Mouse (Mus musculus) midbrain, embryonic 10.5 days (tissue): ENCODE results near the gene Apobec3. TPM values are rescaled to one million over a fixed set of nuclear protein-coding genes. Genes with fewer than 3 reads are reported as not detected.

Experiments used
- DNase-seq: peaks from one replicate; pipeline ENCODE4 v3.0.0-alpha.2; 2017; ENCODE audit warnings: low spot score
- H3K27ac ChIP-seq: fragments of 300-500 bp; sonication (generic); replicated peaks from 2 replicates; pipeline ENCODE4 v1.5.1; 2016; ENCODE audit warnings: mild to moderate bottlenecking
- H3K27me3 ChIP-seq: fragments of 300-500 bp; sonication (generic); 2 replicates; pipeline ENCODE4 v1.6.1; 2016; ENCODE audit warnings: low read depth, mild to moderate bottlenecking; ENCODE audit not compliant: poor library complexity, severe bottlenecking
- H3K36me3 ChIP-seq: fragments of 300-500 bp; sonication (generic); 2 replicates; pipeline ENCODE4 v1.6.1; 2016; ENCODE audit warnings: mild to moderate bottlenecking, moderate library complexity
- H3K4me1 ChIP-seq: fragments of 300-500 bp; sonication (generic); 2 replicates; pipeline ENCODE4 v1.6.1; 2016
- H3K4me3 ChIP-seq: fragments of 300-500 bp; sonication (generic); 2 replicates; pipeline ENCODE4 v1.5.1; 2016; ENCODE audit warnings: mild to moderate bottlenecking, moderate library complexity
- H3K9me3 ChIP-seq: fragments of 300-500 bp; sonication (generic); replicated peaks from 2 replicates; pipeline ENCODE4 v1.6.1; 2016; ENCODE audit warnings: mild to moderate bottlenecking
- WGBS: fragments of 180-500 bp; shearing (Covaris S2); methylation state at CpG from one replicate; pipeline ENCODE4 v1.1.7; 2016; 5-methylcytosine and 5-hydroxymethylcytosine counted together
- polyA plus RNA-seq: library from polyadenylated mRNA; unstranded; fragments of >200 nt; fragmentation: Nextera tagmentation; extraction: Ambion mirVana; gene quantifications from 2 replicates; pipeline ENCODE4 v1.2.1, GENCODE M21; 2016

The Apobec3 gene
- polyA plus RNA-seq, 1 experiment from 2014 or later = 8.5 TPM

DNA sequence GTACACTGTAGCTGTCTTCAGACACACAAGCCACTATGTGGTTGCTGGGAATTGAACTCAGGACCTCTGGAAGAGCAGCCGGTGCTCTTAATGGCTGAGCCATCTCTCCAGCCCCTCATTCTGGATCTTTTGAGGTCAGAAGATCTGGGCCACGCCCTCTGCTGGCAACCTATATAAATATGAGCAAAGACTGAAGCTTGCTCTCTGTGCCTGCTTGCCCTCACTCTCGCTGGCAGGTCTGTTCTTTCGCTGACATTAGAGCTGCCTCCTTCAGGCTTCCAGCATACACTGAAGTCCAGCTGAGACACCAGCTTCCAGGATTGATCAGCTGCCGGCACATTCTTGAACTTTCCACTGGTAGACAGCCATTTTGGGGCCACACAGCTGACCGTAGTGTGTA lies 56.2 kb downstream of the Apobec3 start:
- no peak for DNase-seq
- Histone ChIP-seq H3K27me3 (peaks cover 17% of the 10 kb centered on the region; the same call in 1 of the 2 replicates), H3K36me3 (no peaks in the 10 kb centered on the region), H3K4me1 (peaks cover 44% of the 10 kb centered on the region), H3K27ac (no peak overlapping the region), H3K4me3 (no peak overlapping the region), H3K9me3 (no peaks in the 10 kb centered on the region)
- WGBS = 76% methylated on average over 6 of the region's 6 CpGs

DNA sequence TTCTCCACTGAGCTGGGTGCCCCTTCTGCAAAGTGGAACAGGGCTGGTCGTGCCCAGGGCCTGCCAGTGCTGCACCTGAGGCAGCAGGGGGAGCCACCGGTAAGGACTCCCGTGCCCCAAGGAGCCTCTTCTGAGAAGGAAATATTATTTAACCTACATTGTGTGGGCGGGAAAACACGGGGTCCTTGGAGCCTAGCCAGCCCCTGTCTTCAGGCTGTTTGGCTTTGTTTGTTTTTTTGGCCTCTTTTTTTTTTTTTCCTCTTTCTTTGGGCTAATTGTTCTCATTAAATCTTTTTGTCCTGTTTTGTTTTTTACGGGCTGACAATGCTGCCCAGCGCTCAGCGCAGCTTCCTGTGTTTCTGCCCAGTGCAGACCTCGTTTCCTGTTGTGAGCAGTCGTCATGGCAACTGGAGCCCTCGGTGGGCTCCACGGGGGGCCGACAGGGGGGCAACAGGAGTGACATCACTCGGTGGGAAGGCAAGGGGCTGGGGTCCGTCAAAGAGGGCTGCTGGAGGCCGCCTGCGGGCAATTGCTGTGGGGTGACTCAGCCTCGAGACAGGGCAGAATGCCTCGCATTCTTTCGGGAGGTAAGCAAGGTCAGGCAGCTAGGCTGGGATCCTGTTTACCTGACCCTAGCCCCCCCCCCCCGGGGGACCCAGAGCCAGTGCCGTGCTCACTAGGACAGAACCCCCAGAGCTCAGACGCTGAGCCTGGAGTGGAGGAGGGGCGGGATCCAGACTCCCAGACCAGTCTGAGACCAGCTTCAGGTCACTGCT lies 59.0 kb downstream of the Apobec3 start:
- Histone ChIP-seq H3K4me1 (peaks cover 43% of the 10 kb centered on the region), H3K27ac (peak overlapping the region; percentile 78), H3K27me3 (peaks cover 22% of the 10 kb centered on the region; the same call in 1 of the 2 replicates), H3K36me3 (no peaks in the 10 kb centered on the region), H3K4me3 (peak overlapping the region; percentile 50), H3K9me3 (no peaks in the 10 kb centered on the region)
- 4% methylated on average over 24 of the region's 24 CpGs for WGBS
- peak; percentile 79 for DNase-seq

DNA sequence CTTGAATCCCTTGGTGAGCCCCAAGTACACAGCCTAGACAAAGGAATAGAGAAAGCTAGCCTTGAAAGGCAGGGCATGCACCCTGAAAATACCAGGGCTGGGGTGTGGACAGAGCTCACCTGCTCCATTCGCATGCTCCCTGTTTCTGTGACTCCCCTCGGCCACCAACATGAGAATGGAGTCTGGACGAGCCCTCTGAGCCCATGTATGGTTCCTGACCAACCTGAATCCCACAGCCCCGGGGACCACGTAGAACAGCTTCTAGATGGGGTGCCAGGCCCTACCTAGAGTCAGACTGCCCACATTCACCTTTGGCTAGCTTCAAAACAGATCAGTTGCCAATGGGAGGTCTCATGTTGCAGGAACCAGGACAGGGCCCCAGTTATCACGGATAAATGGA lies 59.8 kb downstream of the Apobec3 start:
- no peak for DNase-seq
- no peak overlapping the region for H3K4me3 ChIP-seq
- H3K9me3 ChIP-seq = no peaks in the 10 kb centered on the region
- no peaks in the 10 kb centered on the region for H3K36me3 ChIP-seq
- H3K27ac ChIP-seq = peak overlapping the region; percentile 78; the same call in 1 of the 2 replicates
- 76% methylated on average over 6 of the region's 6 CpGs for WGBS
- peaks cover 42% of the 10 kb centered on the region for H3K4me1 ChIP-seq
- H3K27me3 ChIP-seq = peaks cover 22% of the 10 kb centered on the region; the same call in 1 of the 2 replicates

DNA sequence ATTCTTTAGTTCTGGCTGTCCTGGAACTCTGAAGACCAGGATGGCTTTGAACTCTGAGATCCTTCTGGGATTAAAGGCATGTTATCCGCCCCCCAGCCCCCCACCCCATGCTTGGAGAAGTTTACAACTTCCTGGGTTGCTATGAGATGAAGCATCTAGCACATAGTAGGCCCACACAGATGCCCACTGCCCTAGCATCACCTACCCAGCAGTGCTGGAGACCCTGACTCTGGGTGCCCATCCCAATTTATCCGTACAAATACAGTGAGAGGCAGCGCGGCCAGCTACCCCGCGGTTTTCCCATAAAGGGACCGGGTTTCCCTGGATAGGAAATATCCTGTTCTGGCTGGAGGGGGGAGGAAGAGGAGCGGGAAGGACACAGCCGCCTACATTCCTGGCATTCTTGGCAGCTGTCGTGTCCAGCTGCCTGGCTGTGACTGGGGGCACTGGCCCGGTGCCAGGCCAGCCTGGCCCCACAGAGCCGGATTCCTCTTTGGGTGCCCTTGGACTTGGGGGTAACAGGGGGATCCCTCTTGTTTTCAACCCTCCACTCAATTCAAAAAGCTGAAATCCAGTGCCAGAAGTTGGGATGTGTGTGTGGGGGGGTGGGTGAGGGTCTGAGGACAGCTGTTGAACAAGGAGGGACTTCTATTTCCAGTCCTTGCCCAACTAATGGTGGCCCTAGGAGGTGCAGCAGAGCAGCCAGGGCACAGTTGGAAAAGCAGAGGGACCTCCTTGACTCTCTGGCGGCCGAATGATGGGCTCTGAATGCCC lies 60.5 kb downstream of the Apobec3 start:
- DNase-seq = no peak
- peaks cover 22% of the 10 kb centered on the region; the same call in 1 of the 2 replicates for H3K27me3 ChIP-seq
- H3K9me3 ChIP-seq = no peaks in the 10 kb centered on the region
- H3K4me1 ChIP-seq = peaks cover 40% of the 10 kb centered on the region
- H3K36me3 ChIP-seq = no peaks in the 10 kb centered on the region
- H3K4me3 ChIP-seq = no peak overlapping the region
- H3K27ac ChIP-seq = 0 out of 2 replicates have a peak overlapping the region, but pooled peaks have one; percentile 78
- 63% methylated on average over 14 of the region's 14 CpGs for WGBS

DNA sequence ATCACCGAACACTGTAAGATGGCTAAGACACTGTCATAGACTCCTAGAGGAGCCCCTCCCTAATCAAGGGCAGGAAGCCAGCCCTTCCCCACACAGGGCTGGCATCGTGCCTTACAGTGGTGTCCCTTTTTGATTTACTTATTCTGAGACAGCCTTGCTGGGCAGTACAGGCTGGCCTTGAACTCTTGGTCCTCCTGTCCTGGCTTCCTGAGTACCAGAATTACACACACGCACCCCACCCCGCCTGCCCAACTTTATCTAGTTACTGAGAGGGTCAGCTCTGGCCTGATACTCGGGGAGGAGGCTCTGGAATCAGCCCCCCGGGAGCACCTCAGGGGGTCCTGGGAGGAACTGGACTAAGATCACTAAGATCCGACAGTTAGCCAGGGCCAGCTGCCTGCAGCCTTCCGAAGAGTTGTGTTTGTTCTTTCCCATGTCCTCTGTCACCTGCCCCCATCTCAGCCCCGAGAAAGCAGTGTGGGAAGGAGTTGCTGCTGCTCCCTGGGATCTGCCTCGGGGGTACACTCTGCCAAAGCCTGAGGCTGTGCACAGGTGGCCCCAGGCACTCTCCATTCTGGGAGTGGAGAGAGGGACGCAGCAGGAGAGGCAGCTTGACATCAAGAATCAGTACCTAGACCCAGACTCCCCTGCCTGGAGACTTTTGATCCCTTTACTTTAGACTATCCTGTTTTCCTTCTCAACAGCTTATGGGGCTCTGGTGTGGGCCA lies 61.2 kb downstream of the Apobec3 start:
- H3K4me3 ChIP-seq = no peak overlapping the region
- DNase-seq = no peak
- no peak overlapping the region for H3K27ac ChIP-seq
- peaks cover 22% of the 10 kb centered on the region; the same call in 1 of the 2 replicates for H3K27me3 ChIP-seq
- no peaks in the 10 kb centered on the region for H3K36me3 ChIP-seq
- peaks cover 40% of the 10 kb centered on the region for H3K4me1 ChIP-seq
- no peaks in the 10 kb centered on the region for H3K9me3 ChIP-seq
- 58% methylated on average over 11 of the region's 11 CpGs for WGBS

DNA sequence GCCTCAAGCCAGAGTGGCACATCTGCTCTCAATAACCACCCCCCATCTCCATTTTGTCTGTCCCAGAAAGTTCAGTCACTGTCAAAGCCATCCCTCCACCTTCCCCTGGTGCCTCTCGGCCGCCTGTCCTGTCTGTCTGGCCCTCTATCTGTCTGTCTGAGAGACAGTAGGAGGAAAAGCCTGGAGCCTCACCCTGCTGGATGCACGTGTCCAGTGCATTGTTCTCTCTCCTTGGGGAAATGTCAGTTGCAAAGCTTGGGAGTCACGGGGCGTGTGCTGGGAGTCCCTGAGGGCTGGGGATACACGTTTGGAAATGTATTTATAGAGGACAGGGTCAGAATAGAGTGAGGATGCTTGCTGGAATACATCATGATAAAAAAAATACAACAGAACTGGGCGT lies 62.0 kb downstream of the Apobec3 start:
- H3K27me3 ChIP-seq = peaks cover 22% of the 10 kb centered on the region; the same call in 1 of the 2 replicates
- no peaks in the 10 kb centered on the region for H3K36me3 ChIP-seq
- no peak overlapping the region for H3K4me3 ChIP-seq
- H3K9me3 ChIP-seq = no peaks in the 10 kb centered on the region
- 0 out of 2 replicates have a peak overlapping the region, but pooled peaks have one; percentile 13 for H3K27ac ChIP-seq
- peaks cover 40% of the 10 kb centered on the region for H3K4me1 ChIP-seq
- no peak for DNase-seq
- 70% methylated on average over 7 of the region's 7 CpGs for WGBS

DNA sequence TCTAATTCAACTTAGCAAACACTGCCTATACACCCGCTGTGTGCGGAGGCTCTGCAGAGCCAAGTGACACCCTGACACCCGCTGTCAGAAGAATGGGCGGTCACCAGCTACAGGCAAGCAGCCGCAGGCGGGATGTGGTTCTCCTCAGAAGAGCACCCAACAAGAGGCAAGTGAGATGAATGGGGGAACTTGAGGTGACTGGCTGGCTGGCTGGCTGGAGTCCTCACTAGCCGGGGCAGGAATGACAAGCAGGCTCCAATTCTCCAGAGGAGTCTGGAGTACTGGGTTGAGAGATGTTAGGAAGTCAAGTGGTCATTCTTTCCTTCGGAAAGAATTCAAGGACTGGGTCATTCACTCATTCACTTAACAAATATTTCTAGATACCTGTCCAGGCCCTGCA lies 65.1 kb downstream of the Apobec3 start:
- 87% methylated on average over 8 of the region's 8 CpGs for WGBS
- peaks cover 29% of the 10 kb centered on the region for H3K4me1 ChIP-seq

DNA sequence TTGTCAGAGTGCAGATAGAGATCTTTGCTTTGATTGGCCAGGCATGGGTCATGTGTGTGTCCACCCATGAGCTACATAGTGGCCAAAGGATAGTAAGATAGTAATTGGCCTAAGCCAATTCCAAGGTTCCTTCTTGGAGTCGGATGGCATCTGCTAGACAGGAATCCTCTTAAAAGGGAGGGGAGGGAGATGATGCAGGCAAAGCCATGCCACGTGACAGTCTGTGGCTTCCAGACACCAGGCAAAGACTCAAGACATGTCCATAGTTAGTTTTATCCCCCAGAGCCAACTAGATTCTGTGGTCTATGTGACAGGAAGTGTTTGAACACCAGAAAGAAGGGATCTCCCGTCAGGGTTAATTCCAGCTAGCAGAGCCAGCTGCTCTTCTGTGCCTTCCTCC lies 67.0 kb downstream of the Apobec3 start:
- WGBS = 65% methylated on average over 3 of the region's 3 CpGs
- H3K36me3 ChIP-seq = no peaks in the 10 kb centered on the region

More for the DNA sequence above, 65.1 kb downstream of the Apobec3 start:
- H3K27me3 ChIP-seq = peaks cover 16% of the 10 kb centered on the region; the same call in 1 of the 2 replicates
- H3K36me3 ChIP-seq = no peaks in the 10 kb centered on the region
- no peaks in the 10 kb centered on the region for H3K9me3 ChIP-seq
- no peak overlapping the region for H3K4me3 ChIP-seq
- no peak overlapping the region for H3K27ac ChIP-seq
- DNase-seq = no peak

DNA sequence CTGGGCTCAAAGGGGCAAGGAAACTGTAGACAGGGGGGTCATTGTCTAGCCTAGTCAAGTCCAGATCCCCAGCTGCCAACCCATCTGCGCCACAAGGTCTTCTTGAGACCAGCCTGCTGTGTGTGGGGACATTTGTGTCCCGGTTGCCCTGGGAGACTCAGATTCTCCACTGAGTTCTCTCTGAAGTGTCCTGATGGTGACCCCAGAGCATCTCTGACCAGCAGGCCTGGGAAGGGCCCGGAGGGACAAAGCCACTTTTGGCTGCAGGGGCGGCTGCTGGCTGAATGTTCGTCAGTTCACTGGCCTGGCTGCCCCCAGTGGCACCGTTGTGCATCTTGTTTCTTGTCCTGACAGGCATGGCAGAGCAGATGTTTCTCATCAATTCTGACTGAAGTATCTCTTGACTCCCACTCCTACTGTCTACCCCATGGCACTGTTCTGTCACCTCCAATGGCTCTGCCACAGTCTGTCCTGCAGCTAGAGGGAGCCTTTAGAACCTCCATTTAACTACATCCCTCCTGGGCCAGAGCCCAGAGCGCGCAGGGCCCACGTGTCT lies 70.0 kb downstream of the Apobec3 start:
- Histone ChIP-seq H3K9me3 (no peaks in the 10 kb centered on the region), H3K27ac (peak overlapping the region; percentile 1; the same call in 1 of the 2 replicates), H3K4me1 (peaks cover 25% of the 10 kb centered on the region), H3K36me3 (no peaks in the 10 kb centered on the region), H3K4me3 (no peak overlapping the region), H3K27me3 (no peaks in the 10 kb centered on the region)
- WGBS = 72% methylated on average over 9 of the region's 9 CpGs
- DNase-seq = peak; percentile 28

More for the DNA sequence above, 67.0 kb downstream of the Apobec3 start:
- H3K27ac ChIP-seq = no peak overlapping the region; the same call in 1 of the 2 replicates
- no peak overlapping the region for H3K4me3 ChIP-seq
- H3K9me3 ChIP-seq = no peaks in the 10 kb centered on the region
- no peak for DNase-seq
- peaks cover 25% of the 10 kb centered on the region for H3K4me1 ChIP-seq
- no peaks in the 10 kb centered on the region for H3K27me3 ChIP-seq

DNA sequence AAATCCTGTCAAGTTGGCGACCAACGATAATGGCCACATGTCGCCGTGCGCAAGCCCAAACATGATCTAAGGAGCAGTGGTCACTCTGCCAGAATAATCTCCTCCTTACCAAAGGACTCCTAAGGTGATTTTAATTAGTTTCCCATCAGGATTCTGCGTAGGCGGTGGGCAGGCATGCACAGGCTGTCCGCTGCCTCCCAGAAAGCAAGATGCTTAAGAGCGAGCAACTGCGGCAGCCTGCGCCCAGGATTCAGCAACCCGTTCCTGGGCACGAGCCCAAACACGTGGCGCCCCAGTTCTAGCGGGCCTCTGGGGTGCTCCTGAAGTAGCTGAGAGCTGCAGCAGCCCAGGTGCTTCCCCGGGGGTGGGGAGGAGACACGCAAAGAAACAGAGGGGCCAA lies 71.2 kb downstream of the Apobec3 start:
- 75% methylated on average over 18 of the region's 18 CpGs for WGBS
- no peaks in the 10 kb centered on the region for H3K9me3 ChIP-seq
- peaks cover 25% of the 10 kb centered on the region for H3K4me1 ChIP-seq
- H3K27me3 ChIP-seq = no peaks in the 10 kb centered on the region
- no peak for DNase-seq
- no peak overlapping the region for H3K27ac ChIP-seq
- H3K4me3 ChIP-seq = no peak overlapping the region
- no peaks in the 10 kb centered on the region for H3K36me3 ChIP-seq

DNA sequence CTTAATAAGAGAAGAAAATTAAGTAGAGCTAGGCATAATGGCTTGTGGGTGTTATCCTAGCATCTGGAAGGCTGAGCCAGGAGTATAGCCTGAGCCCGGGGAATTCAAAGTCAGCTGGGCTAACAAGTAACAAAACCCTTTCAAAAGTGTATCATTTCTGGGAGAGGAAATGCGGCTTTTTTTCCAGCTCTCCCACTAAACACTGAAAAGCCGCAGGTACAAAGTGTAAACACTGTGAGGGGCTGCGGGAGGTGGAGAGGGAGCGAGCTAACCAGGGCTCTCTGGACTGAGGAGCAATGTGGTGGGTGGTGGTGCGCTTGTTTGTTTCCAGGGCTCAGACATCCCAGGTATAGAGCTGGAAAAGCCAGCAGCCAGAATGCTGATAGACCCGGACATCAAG lies 72.9 kb downstream of the Apobec3 start:
- H3K27me3 ChIP-seq = no peaks in the 10 kb centered on the region
- no peak overlapping the region for H3K4me3 ChIP-seq
- no peaks in the 10 kb centered on the region for H3K9me3 ChIP-seq
- WGBS = 91% methylated on average over 7 of the region's 7 CpGs
- H3K27ac ChIP-seq = no peak overlapping the region
- DNase-seq = no peak
- peaks cover 20% of the 10 kb centered on the region for H3K4me1 ChIP-seq
- no peaks in the 10 kb centered on the region for H3K36me3 ChIP-seq
